Mouse (Mus musculus) myocyte (in vitro differentiated cells): ENCODE data around the gene Fat2.

Source experiments
- CEBPB ChIP-seq: IDR thresholded peaks from 2 replicates; pipeline ENCODE4 v1.6.1; 2011; ENCODE audit warnings: mild to moderate bottlenecking, moderate library complexity; ENCODE audit not compliant: poor library complexity, insufficient read depth, severe bottlenecking
- MAX ChIP-seq: IDR thresholded peaks from one replicate; pipeline ENCODE4 v1.6.1; 2011; ENCODE audit warnings: low read depth, mild to moderate bottlenecking, control low read depth
- POLR2A ChIP-seq: IDR thresholded peaks from one replicate; pipeline ENCODE4 v1.6.1; 2011; ENCODE audit warnings: low read depth, mild to moderate bottlenecking, control low read depth, moderate library complexity; ENCODE audit not compliant: insufficient read length
- TCF3 ChIP-seq: IDR thresholded peaks from one replicate; pipeline ENCODE4 v1.6.1; 2011; ENCODE audit warnings: low read depth, control low read depth; ENCODE audit not compliant: insufficient read length
- USF1 ChIP-seq: IDR thresholded peaks from one replicate; pipeline ENCODE4 v1.6.1; 2011; ENCODE audit warnings: low read depth, mild to moderate bottlenecking, control low read depth, moderate library complexity

DNA sequence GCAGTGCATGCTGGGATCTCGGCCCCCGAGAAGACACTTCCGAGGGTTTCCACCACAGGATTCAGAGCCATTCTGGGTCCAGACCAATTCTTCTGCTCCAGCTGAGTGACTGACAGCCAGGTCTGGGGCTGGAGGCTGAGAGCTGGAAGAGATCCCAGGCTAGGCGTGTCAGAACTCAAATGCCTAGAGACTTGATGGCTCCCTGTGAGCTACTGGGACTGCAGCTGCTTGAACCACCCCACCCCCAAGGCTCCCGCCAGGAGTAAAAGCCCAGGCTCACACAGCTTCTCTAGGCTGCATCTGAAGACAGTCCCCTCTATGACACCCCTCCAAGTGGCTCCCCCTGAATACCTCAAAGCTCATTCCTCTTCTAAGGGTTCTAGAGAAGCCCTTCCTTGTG lies 42.0 kb upstream of the Fat2 start:
- TF ChIP-seq MAX (no peak), USF1 (no peak), POLR2A (no peak), TCF3 (no peak), CEBPB (no peak)
